Mouse (Mus musculus): ENCODE data around the gene Aldh2. TPM values are rescaled to one million over a fixed set of nuclear protein-coding genes. Genes with fewer than 3 reads are reported as not detected.
A peak's percentile ranks its signal among the peaks of the same experiment; 100 is the strongest.
"Not testable (repeated sequence)": the region's sequence is repeated elsewhere in the genome, so short reads cannot be mapped to it uniquely, and the experiment has no call there.

Gene Aldh2
- 1,000 to 10,000 TPM; 1,066 to 2,347 TPM for total RNA-seq (2021)
- 3,430 and 6,143 TPM in 2 replicates for polyA plus RNA-seq (2012; rRNA removed)
- long read RNA-seq, transcript Aldh2-201 (13 exons, 3,867 nt) = major isoform, 612 of 676 reads
- long read RNA-seq, partial matches to known transcripts = 27 of 676 reads
- long read RNA-seq, other reads (novel, unspliced or antisense) = 34 of 676 reads

DNA sequence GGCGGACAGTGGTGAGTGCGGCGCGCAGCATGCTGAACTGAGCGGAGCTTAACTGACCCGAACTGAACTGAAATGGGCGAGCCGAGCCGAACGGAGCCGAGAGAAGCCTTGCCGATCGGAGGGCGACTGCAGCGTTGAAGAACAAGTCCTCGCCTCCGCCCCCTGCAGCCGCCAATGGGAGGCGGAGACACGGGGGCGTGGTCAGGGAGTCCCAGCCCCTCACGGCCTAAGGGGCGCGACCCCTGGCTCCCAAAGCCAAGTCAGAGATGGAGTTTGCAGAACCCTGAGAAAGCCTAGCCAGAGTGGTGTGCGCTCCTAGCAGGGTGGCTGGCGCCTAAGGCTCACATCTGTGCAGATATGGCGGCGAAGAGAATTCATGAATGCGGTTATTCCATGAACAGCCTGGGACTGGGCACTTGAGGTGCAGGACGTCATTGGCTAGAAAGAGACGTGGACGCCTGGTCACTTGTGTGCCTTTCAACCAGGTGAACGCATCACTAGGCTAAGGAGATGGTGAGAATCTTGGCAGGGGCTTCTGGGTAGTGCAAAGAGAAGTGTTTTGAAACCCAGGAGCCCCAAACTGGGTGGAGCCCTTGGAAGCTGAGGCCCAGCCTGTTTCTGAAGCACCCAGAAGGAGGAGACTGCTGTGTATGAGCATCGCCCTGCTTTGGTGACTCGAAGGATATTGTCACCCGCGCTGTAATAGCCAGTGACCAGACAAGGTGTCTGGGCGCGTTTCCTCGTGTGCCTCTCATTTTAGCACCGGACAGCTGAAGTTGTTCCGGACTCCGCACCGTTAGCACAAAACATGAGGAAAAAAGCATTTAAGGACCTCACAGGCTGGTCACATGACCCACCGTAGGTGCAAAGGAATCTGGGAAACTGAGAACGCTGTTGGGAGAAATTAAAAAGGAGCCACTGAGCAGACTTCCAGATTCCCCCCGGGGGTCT lies at the start of gene Aldh2:
Gene Aldh2 (minus strand): TSS at position 374 of the 951 bp plus-strand sequence.
- peak; percentile 94 for DNase-seq

DNA sequence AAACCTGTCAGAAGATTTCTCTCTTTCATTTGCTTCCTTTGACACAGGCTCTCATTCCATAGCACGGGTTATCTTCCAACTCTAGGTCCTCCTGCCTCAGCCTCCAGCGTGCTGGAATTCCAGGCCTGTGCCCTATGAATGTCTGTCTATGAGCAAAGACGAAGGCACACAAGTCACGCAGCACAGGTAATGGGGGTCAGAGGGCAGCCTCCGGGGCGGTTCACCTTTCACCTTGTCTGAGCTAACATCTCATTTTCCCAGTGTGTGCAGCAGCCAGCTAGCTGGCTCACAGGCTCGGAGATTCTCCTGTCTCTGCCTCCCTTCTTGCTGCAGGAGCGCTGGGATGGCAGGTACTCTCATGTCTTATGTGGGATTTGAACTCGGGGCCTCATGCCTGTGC lies 46.0 kb upstream of the Aldh2 start:
- DNase-seq = no peak

DNA sequence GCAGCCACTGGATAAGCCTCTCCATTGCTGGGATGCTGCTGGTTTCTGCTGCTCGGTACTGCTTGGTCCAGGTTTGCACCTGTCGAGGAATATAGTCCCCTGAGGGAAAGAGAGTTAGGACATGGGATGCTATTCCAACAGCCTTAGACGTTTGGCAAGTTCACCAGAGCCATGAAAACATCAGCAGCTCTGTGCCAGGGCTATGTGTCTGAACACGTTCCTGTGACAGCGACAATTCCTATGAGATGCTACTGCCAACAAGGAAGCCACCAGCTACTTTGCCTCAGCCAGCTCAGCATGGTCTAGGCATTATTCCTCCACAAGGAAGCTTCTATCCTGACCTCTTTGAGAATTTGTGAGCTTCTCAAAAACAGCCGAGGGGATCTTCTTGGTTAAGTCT lies 43.7 kb upstream of the Aldh2 start:
- no peak for DNase-seq

DNA sequence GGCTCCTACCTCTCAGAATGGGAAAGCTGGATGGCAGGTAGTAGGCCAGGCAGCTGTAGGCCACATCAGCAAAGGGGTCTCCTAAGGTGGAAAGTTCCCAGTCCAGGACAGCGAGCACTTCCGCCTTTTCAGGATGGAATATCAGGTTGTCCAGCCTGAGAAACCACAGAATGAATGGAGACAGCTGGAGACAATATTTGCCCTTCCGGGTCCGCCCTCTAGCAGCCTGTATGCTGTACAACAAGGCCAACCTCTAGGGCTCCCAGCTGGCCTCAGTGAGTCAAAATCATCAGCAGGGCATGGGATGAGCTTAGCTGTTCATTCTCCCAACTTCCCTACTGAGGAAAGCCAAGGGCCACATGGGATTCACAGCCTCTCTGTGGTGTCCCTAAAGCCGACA lies 41.0 kb upstream of the Aldh2 start:
- no peak for DNase-seq

GRCm38 (mm10) chr5:121632804-121633203 lies 39.2 kb upstream of the Aldh2 start:
- DNase-seq = no peak

GRCm38 (mm10) chr5:121631106-121631647 lies 37.6 kb upstream of the Aldh2 start:
- not testable (repeated sequence) for DNase-seq

DNA sequence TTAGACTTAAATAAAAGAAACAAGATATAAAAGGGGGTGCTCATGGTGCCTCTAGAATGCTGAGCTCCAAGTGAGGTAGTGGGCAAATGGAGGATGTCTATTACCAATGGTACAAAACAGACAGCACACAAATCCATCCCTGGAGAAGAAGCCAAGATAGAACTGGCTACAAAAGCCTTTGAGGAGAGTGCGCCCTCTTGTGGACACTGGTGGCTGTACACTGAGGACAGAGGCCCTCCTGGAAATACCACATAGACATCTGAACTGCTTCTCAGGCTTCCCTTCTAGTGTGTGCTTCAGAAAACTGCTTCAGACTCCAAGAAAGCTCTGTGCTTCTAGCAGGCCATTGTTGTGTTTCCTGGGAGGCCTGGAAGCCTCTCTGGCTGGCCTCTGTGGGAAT lies 34.2 kb upstream of the Aldh2 start:
- peak; percentile 72 for DNase-seq

DNA sequence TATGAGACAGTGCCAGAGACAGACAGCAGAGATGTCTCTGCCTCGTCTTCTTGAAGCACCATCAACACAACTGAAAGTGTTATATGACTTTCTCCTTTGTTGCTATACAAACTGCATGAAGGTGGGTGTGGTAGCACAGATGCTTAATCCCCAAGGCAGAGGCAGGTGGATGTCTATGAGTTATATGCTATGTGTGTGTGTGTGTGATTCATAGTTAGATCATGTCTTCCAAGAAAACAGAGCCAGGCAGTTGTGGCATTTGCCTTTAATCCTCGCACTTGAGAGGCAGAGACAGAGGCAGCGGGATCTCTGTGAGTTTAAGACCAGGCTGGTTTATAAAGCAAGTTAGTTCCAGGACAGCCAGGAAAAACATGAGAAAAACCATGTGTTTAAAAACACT lies 29.6 kb upstream of the Aldh2 start:
- DNase-seq = no peak

- DNase-seq = no peak
These were observed 27.5 kb upstream of the Aldh2 start for GRCm38 (mm10) chr5:121621102-121621501.

DNA sequence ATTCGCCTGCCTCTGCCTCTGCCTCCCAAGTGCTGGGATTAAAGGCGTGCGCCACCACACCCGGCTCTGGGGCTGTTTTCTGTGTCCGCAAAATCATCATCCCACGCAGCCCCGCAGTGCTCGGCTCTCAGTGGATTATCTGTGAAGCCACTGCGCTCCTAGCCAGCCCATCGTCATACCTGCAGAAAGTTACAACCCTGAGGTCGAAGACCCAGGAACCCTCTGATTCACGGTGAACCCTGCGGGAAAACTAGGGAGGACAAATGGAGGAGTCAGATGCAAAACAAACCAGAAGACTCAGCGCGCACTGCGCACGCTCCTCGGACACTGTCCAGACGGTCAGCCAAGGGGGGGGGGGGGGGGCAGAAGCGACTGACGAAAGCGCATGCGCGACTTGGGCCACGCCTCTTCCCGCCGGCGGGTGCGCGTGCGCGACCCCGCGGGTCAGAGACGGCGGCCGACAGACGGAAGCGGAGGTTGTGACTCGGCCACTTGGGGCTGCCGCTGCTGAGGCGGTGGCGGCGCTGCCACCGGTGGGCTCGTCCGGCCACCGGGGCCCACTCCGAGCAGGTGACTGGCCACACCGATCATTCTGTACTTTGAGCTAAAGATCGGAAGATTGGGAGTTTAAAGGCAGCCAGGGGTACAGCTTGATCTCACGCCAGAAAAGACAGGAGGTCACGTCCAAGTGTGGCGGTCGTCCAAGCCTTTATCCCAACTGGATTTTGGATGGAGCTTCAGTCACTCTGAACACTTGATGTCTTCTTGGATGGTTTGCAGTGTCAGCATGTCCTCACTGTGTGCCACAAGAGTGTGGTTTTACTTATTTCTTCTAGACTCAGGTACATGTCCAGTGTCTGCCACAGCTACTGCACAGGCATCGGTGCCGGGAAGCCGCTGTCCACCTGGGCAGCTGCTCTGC lies 25.2 kb upstream of the Aldh2 start, which contains the start of gene Acad12:
Gene Acad12 (minus strand): TSS at position 347 of the 922 bp plus-strand sequence.
- DNase-seq = peak; percentile 91

- not testable (repeated sequence) for DNase-seq
These were observed 21.3 kb upstream of the Aldh2 start for GRCm38 (mm10) chr5:121614921-121615320.

GRCm38 (mm10) chr5:121612036-121612435 lies 18.4 kb upstream of the Aldh2 start:
- no peak for DNase-seq

GRCm38 (mm10) chr5:121609556-121610135 lies 16.0 kb upstream of the Aldh2 start:
- DNase-seq = not testable (repeated sequence)

GRCm38 (mm10) chr5:121606151-121606550 lies 12.5 kb upstream of the Aldh2 start:
- peak; percentile 77 for DNase-seq

GRCm38 (mm10) chr5:121603815-121604214 lies 10.2 kb upstream of the Aldh2 start:
- DNase-seq = not testable (repeated sequence)

- peak; percentile 91 for DNase-seq
These were observed 8.1 kb upstream of the Aldh2 start for GRCm38 (mm10) chr5:121601547-121602299.

DNA sequence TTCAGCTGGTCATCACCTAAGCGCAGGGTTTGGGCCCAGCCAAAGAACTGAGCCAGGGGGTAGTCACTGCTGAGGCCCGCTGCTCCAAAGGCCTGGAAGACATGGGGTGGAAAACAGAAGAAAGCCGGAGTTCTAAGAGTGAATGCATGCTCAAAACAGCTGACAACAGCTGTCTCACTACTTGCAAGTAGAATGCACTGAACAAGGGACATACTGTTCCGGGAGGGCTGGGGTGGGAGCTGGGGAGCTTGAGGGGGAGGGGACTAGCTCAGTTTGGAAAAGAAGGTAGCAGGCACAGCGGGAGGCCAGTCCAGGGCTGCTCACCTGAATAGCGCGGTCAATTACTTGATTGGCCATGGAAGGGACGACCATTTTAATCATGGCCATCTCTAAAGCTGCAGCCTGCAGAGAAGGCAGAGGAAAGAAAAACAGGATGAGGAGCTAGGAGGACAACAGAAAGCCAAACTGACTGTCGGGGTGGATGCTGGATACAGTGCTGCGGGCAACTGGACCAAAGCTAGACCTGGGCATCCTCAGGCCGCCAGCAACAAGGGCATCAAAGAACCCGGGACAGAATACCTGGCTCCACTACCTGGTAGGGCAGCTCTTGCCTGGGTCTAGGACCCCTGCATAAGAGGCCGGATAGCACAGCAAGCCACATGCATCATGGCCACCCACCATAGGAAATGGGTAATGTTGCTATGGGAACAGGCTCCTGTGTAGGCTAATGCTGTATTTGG lies 5.4 kb upstream of the Aldh2 start:
- no peak for DNase-seq

GRCm38 (mm10) chr5:121597991-121598537 lies 4.4 kb upstream of the Aldh2 start:
- no peak for DNase-seq

DNA sequence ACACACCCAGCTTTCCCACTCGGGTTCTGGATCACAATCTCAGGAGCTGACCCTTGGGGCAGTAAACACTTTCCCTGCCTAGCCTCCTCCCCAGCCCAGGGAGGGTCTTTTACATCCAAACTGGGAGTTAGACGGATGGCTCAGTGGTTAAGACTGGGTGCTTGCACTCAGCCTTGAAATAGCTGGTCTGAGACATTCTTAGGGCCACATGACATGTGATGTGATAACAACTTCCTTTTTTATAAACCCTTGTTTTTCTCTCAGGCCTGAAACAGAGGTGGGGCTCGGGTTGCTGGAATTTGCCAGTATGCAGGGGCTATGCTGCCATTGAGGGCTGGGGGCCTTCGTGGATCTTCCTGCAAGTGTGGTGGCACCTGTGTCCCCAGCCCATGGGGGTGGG lies 3.7 kb upstream of the Aldh2 start:
- DNase-seq = no peak

GRCm38 (mm10) chr5:121596226-121596625 lies 2.6 kb upstream of the Aldh2 start:
- DNase-seq = no peak
